Mouse (Mus musculus) E14TG2a.4 (cell line): ENCODE measurements at regions not wholly inside any gene's neighbourhood (a gene's known extent, or its start where the extent isn't known, plus 50 kb on each side); places are given as distances from the start of the nearest gene placed in this dataset.

Source experiments
- CTCF ChIP-seq: conservative IDR thresholded peaks from 2 replicates; pipeline ENCODE4 v1.5.1; 2014; ENCODE audit warnings: low read length
- POU5F1 ChIP-seq: IDR thresholded peaks from 2 replicates; pipeline ENCODE4 v1.6.1; 2014; ENCODE audit warnings: low read length, borderline replicate concordance

- TF ChIP-seq CTCF, result no peak
- no peak for TF ChIP-seq POU5F1
These were observed 97.0 kb downstream of the Fam168b start for GRCm38 (mm10) chr1:34745881-34746280.
